Mouse (Mus musculus) hindbrain, embryonic 11.5 days (tissue): ENCODE data around the gene Il6st. TPM values are rescaled to one million over a fixed set of nuclear protein-coding genes. Genes with fewer than 3 reads are reported as not detected.

Experiments used
- ATAC-seq: fragments of 200-750 bp; cut with Nextera tagmentation; 2 replicates; pipeline ENCODE4 v1.8.0; 2017; ENCODE audit warnings: mild to moderate bottlenecking, moderate TSS enrichment, moderate library complexity; ENCODE audit not compliant: low FRiP score
- DNase-seq: peaks from one replicate; pipeline ENCODE4 v3.0.0-alpha.2; 2015; ENCODE audit warnings: low spot score
- H3K27ac ChIP-seq: fragments of 300-500 bp; sonication (generic); 2 replicates; pipeline ENCODE4 v1.5.1; 2014; ENCODE audit warnings: mild to moderate bottlenecking, low read depth, low read length
- H3K27me3 ChIP-seq: fragments of 300-500 bp; sonication (generic); 2 replicates; pipeline ENCODE4 v1.6.1; 2014; ENCODE audit warnings: mild to moderate bottlenecking, low read length, moderate library complexity, mixed read lengths; ENCODE audit not compliant: control insufficient read depth, insufficient read depth
- H3K36me3 ChIP-seq: fragments of 300-500 bp; sonication (generic); 2 replicates; pipeline ENCODE4 v1.6.1; 2014; ENCODE audit warnings: mild to moderate bottlenecking, low read length, moderate library complexity, mixed read lengths; ENCODE audit not compliant: control insufficient read depth, insufficient read depth
- H3K4me1 ChIP-seq: fragments of 300-500 bp; sonication (generic); replicated peaks from 2 replicates; pipeline ENCODE4 v1.6.1; 2014; ENCODE audit warnings: low read length, mixed read lengths; ENCODE audit not compliant: control insufficient read depth, insufficient read depth
- H3K4me2 ChIP-seq: fragments of 300-500 bp; sonication (generic); replicated peaks from 2 replicates; pipeline ENCODE4 v1.6.1; 2014; ENCODE audit warnings: mild to moderate bottlenecking, low read depth, low read length
- H3K4me3 ChIP-seq: fragments of 300-500 bp; sonication (generic); 2 replicates; pipeline ENCODE4 v1.5.1; 2014; ENCODE audit warnings: low read depth, low read length
- H3K9ac ChIP-seq: fragments of 300-500 bp; sonication (generic); 2 replicates; pipeline ENCODE4 v1.6.1; 2014; ENCODE audit warnings: low read depth, low read length
- H3K9me3 ChIP-seq: fragments of 300-500 bp; sonication (generic); 2 replicates; pipeline ENCODE4 v1.6.1; 2016; ENCODE audit warnings: low read length; ENCODE audit not compliant: control insufficient read depth
- WGBS: fragments of 180-500 bp; shearing (Covaris S2); extraction: QIAGEN DNeasy Blood & Tissue Kit; methylation state at CpG from one replicate; pipeline ENCODE4 v1.1.7; 2014; 5-methylcytosine and 5-hydroxymethylcytosine counted together
- polyA plus RNA-seq: library from polyadenylated mRNA; unstranded; fragments of >200 nt; fragmentation: Nextera tagmentation; extraction: Ambion mirVana; gene quantifications from 2 replicates; pipeline ENCODE4 v1.2.1, GENCODE M21; 2014

Gene Il6st
- polyA plus RNA-seq, 1 experiment from 2014 or later: 27.0 TPM

DNA sequence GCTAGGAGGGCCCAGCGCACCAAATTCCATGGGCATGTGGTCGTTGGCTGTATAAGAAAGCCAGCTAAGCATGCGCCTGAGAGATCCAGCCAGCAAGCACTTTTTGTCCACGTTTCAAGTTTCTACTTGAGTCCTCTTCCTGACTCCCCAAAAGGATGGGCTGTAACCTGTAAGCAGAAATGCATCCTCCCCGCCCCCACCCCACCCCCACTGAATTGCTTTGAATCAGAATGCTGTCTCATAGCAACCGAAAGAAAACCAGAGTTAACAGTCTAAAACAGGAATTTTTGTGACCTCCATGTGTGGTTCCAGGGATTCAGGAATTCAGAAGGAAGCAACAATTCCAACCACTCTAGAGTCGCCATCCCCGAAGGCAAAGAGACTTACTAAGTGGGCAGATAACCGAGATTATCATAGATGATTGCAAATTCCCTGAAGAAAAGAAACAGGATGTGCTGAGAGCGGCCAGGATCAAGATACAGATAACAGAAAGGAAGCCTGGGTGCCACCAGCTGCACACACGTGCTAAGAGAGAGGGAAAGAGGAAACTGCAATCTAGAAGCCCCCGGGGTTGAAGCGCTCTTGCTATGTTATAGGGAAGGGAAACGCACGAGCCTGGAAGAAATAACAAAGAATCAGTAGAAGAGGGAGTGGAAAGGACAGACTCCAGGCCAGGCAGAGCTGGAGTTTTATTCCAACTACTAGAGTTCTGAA is 24.6 kb upstream of the Il6st start:
- H3K4me2 ChIP-seq: peak overlapping the region; percentile 31
- ATAC-seq (peak; percentile 38; the same call in 1 of the 2 replicates), DNase-seq (peak; percentile 26)
- no peaks in the 10 kb centered on the region for H3K36me3 ChIP-seq
- H3K27ac ChIP-seq: no peak overlapping the region
- WGBS: 33% methylated on average over 15 of the region's 15 CpGs
- no peaks in the 10 kb centered on the region for H3K27me3 ChIP-seq
- peaks cover 7% of the 10 kb centered on the region for H3K4me1 ChIP-seq
- no peaks in the 10 kb centered on the region for H3K9me3 ChIP-seq
- H3K9ac ChIP-seq: no peak overlapping the region
- H3K4me3 ChIP-seq: no peak overlapping the region

DNA sequence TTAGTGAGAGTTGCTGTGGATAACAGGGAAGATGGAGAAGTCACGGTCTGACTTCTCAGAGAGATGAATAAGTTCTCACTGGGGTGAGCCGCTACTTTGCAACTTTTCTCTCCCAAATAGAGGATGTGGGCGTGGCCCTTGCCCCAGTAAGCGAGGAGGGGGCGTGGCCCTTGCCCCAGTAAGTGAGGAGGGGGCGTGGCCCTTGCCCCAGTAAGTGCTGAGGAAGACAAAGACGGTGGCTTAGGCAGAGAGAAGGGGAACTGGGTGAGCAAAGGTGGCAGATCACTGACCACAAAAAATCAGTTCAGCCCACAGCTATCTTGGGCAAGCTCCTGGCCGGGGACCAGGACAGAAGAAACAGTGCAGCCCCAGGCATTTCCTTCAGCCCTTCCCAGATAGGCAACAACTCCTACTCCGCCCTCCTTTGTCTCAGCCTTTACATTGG is 23.9 kb upstream of the Il6st start:
- H3K9me3 ChIP-seq: no peaks in the 10 kb centered on the region
- ATAC-seq (peak; percentile 83; the same call in 1 of the 2 replicates), DNase-seq (peak; percentile 75)
- no peak overlapping the region for H3K9ac ChIP-seq
- H3K4me2 ChIP-seq: peak overlapping the region; percentile 31
- peaks cover 7% of the 10 kb centered on the region for H3K4me1 ChIP-seq
- peak overlapping the region; percentile 20; the same call in 1 of the 2 replicates for H3K27ac ChIP-seq
- 15% methylated on average over 9 of the region's 9 CpGs for WGBS
- H3K4me3 ChIP-seq: no peak overlapping the region
- no peaks in the 10 kb centered on the region for H3K27me3 ChIP-seq
- H3K36me3 ChIP-seq: no peaks in the 10 kb centered on the region

DNA sequence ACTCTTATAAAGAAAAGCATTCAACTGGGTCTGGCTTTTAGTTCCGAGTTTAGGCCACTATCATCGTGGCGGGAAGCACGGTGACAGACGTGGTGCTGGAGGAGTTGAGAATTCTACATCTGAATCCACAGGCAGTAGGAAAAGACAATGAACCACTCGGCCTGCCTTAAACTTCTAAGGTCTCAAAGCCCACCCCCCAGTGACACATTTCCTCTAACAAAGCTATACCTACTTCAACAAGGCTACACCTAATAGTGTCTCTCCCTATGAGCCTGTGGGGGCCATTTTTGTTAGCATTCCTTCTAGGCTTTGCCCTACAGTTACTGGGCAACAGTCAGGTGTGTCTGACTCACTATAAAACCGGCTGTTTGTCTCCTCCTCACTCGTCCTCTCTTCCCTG is 23.2 kb upstream of the Il6st start:
- 55% methylated on average over 8 of the region's 8 CpGs for WGBS
- no peak overlapping the region for H3K4me2 ChIP-seq
- DNase-seq: no peak

DNA sequence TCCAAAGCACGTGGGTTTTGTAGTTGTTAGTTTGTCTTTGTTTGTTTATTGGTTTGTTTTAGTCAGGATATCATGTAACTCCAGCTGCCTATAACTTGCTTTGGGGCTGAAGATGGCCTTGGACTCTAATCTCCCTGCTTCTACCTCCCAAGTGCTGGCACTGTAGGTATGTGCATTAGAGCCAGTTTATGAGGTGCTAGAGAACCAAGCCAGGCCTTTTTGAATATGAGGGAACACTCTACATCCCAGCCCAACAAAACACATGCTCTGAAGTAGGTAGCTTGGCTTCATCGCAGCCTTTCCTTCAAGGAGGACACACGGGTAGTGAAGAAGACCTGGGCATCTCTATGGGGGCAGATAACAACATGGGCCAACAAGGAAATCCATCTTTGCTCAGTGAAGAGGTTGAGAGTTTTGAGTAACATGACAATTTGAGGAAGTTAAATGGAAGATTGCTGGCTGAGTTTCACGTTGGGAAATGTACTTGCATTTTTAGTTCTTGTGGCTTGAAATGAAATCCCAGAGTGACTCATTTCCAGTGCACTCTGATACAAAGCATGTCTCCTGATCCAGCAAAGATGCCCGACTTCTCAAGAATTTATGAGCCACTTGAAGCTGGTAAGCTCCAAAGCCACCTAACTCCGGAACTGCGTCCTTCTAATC is 20.9 kb upstream of the Il6st start:
- Histone ChIP-seq H3K27me3 (no peaks in the 10 kb centered on the region), H3K4me3 (no peak overlapping the region), H3K9ac (no peak overlapping the region), H3K4me2 (no peak overlapping the region), H3K27ac (no peak overlapping the region), H3K4me1 (peaks cover 7% of the 10 kb centered on the region), H3K36me3 (no peaks in the 10 kb centered on the region), H3K9me3 (no peaks in the 10 kb centered on the region)
- DNase-seq: no peak
- 92% methylated on average over 7 of the region's 7 CpGs for WGBS
- no peak for ATAC-seq

More for the DNA sequence above, 23.2 kb upstream of the Il6st start:
- Histone ChIP-seq H3K4me1 (peaks cover 7% of the 10 kb centered on the region), H3K36me3 (no peaks in the 10 kb centered on the region), H3K27ac (no peak overlapping the region), H3K27me3 (no peaks in the 10 kb centered on the region), H3K9ac (no peak overlapping the region), H3K4me3 (no peak overlapping the region), H3K9me3 (no peaks in the 10 kb centered on the region)
- ATAC-seq: no peak

- Histone ChIP-seq H3K36me3 (no peaks in the 10 kb centered on the region), H3K9ac (no peak overlapping the region), H3K4me2 (no peak overlapping the region), H3K4me1 (no peaks in the 10 kb centered on the region), H3K9me3 (no peaks in the 10 kb centered on the region), H3K27me3 (no peaks in the 10 kb centered on the region), H3K4me3 (no peak overlapping the region), H3K27ac (no peak overlapping the region)
- 79% methylated on average over 8 of the region's 8 CpGs for WGBS
- ATAC-seq (no peak), DNase-seq (no peak)
Measured at GRCm38 (mm10) chr13:112447108-112447665, 16.7 kb upstream of the Il6st start.

- DNase-seq: no peak
- no peak overlapping the region for H3K27ac ChIP-seq
Measured at GRCm38 (mm10) chr13:112450210-112450609, 13.7 kb upstream of the Il6st start.

GRCm38 (mm10) chr13:112457366-112457765 is 6.5 kb upstream of the Il6st start:
- Histone ChIP-seq H3K36me3 (no peaks in the 10 kb centered on the region), H3K4me2 (no peak overlapping the region), H3K4me3 (no peak overlapping the region), H3K27ac (no peak overlapping the region), H3K9me3 (no peaks in the 10 kb centered on the region), H3K9ac (no peak overlapping the region), H3K27me3 (no peaks in the 10 kb centered on the region), H3K4me1 (no peaks in the 10 kb centered on the region)
- ATAC-seq (no peak), DNase-seq (no peak)
- 79% methylated on average over 6 of the region's 6 CpGs for WGBS

More at GRCm38 (mm10) chr13:112450210-112450609, 13.7 kb upstream of the Il6st start:
- Histone ChIP-seq H3K4me2 (no peak overlapping the region), H3K9me3 (no peaks in the 10 kb centered on the region), H3K27me3 (no peaks in the 10 kb centered on the region), H3K4me1 (no peaks in the 10 kb centered on the region), H3K4me3 (no peak overlapping the region), H3K36me3 (no peaks in the 10 kb centered on the region), H3K9ac (no peak overlapping the region)
- WGBS: 78% methylated on average over 3 of the region's 3 CpGs
- ATAC-seq: no peak

DNA sequence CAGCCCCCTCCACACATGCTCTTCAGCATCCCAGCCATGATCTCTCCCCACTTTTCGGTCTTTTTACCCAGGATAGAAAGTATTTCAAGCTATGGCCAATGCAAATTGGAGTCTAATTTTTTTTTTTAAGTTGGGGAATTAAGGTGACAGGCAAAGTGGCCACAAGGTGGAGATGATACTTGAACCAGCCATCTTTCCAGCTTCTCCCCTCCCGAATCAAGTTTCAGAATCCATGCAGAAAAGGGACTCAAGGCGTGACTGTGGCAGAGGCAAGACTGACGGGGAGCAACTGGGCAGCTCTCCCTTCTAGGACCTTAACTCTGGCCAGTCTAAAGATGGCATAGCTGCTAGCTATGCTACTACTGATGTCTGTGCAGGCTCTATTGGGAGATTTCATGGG is 5.9 kb upstream of the Il6st start:
- H3K9ac ChIP-seq: no peak overlapping the region
- no peaks in the 10 kb centered on the region for H3K27me3 ChIP-seq
- H3K4me1 ChIP-seq: no peaks in the 10 kb centered on the region
- H3K9me3 ChIP-seq: no peaks in the 10 kb centered on the region
- WGBS: 81% methylated on average over 4 of the region's 4 CpGs
- H3K4me3 ChIP-seq: no peak overlapping the region
- H3K4me2 ChIP-seq: no peak overlapping the region
- H3K36me3 ChIP-seq: no peaks in the 10 kb centered on the region
- DNase-seq (no peak), ATAC-seq (no peak)
- H3K27ac ChIP-seq: no peak overlapping the region
